Mouse (Mus musculus): ENCODE measurements around the gene Lrrc8b.

The Lrrc8b gene

DNA sequence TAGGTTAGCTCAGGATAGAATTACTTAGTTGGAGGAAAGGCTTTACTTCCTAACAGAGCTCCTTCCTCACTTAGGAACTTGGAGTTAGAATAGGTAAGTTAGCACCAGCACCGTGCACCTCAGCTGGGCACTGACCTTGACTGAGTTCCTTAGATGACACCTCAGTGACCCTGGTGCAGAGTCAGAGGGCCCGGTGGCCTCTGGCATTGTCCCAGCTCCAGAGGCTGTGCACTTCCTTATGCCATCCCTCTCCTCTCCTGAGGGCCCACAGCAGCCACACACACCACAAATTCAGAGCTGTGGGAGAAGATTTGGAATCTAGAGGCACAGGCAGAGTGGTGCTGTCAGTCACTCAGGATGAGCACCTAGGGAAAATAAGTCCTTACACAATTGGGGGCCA lies 68.1 kb downstream of the Lrrc8b start:
- DNase-seq (ENCODE audit: low spot score in 2 of 2): no peak

GRCm38 (mm10) chr5:105484247-105484646 lies 68.7 kb downstream of the Lrrc8b start:
- DNase-seq (ENCODE audit: low spot score in 2 of 2): no peak

DNA sequence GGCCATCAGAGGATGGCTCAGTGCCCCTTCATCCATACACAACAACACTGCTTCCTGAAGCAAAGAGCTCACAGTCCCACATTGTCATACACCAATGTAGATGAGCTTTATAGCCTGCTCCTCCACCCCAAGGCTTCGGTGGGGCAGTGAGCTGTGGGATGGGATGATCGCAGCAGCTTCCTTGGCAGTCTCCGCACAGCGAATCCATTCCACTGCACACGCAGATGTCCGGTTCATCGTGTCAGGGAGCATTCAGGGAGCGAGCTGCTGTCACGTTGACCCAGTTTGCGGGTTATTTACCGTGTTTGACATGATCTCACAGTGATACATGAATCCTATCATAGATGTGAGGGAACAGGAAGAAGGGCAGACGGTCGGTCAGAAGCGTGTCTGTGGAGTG lies 69.3 kb downstream of the Lrrc8b start:
- no peak for DNase-seq (ENCODE audit: low spot score in 2 of 2)

- no peak for DNase-seq (ENCODE audit: low spot score in 2 of 2)
Measured at GRCm38 (mm10) chr5:105490211-105490610, 74.6 kb downstream of the Lrrc8b start.

DNA sequence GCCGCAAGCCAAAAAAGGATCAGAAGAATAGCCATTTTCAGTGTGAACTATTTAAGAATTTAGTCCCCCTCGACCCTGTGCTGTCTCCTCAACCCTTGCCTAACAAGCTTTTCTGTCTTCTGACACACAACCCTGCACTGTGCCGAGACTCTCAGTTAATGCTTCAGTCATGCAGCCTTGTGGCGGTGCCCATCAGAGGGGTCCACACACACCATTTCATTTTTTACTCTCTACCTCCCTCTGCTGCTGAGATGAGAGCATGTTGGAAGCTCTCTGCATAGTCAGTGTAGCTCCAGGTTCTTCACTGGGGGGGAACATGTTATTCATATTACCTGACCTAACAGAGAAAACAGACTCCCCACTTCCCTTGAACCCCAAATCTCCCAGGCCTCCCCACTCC lies 75.8 kb downstream of the Lrrc8b start:
- no peak for DNase-seq (ENCODE audit: low spot score in 2 of 2)

GRCm38 (mm10) chr5:105492367-105493246 lies 77.0 kb downstream of the Lrrc8b start:
- DNase-seq (ENCODE audit: low spot score in 2 of 2): no peak

- no peak for DNase-seq (ENCODE audit: low spot score in 2 of 2)
Measured at GRCm38 (mm10) chr5:105493377-105493776, 77.8 kb downstream of the Lrrc8b start.

DNA sequence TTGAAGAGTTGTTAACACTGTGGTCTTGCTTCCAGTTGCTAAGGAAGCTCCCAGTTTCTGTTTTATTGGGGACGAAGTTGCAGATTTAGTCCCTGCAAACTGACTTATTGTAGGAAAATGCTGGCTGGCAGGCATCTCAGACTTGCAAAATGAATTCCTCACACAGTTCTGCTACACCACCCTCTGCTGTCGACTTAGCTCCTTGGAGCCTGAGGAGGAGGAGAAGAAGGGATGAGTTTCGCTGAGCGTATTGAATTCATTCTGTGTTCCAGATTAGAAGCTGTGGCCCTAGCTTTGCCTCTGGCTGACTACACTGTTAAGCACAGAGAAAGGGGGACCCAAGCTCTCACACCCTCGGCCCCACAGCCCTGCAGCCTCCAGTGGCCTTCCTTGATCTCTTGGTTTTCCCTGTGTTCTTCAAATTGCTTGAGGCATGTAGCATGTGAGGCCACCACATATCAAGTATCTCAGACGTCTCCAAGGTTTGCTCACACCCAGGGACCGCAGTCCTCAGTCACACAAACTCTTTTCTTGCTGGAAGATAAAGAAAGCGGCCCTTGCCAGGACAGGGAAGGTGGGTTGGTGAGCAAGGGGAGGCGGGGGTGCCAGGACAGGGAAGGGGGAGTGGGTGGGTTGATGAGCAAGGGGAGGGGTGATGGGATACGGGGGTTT lies 78.8 kb downstream of the Lrrc8b start:
- peak; percentile 48 to 71 for DNase-seq (ENCODE audit: low spot score in 2 of 2)

GRCm38 (mm10) chr5:105494918-105495901 lies 79.6 kb downstream of the Lrrc8b start:
- peak in 1 of 2 experiments; percentile 42 for DNase-seq (ENCODE audit: low spot score in 2 of 2)

DNA sequence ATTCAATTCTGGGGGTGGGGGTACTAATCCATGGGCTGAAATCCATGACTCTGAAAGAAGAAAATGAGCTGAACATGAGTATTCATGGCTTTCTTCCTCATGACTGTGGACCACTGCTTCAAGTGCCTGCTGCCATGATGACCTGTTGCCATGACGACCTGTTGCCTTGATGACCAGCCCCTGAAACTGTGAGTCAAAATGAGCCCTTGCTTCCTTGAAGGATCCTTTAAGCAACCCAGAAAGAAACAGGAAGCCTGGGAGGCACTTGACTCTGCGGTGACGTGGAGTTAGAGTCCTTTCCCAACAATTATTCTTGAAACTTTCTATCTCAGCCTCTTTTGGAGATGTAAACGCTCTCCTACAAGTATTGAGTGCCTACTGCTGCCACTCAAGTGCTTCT lies 80.6 kb downstream of the Lrrc8b start:
- DNase-seq (ENCODE audit: low spot score in 2 of 2): no peak

- DNase-seq (ENCODE audit: low spot score in 2 of 2): no peak
Measured at GRCm38 (mm10) chr5:105496586-105496985, 81.0 kb downstream of the Lrrc8b start.

DNA sequence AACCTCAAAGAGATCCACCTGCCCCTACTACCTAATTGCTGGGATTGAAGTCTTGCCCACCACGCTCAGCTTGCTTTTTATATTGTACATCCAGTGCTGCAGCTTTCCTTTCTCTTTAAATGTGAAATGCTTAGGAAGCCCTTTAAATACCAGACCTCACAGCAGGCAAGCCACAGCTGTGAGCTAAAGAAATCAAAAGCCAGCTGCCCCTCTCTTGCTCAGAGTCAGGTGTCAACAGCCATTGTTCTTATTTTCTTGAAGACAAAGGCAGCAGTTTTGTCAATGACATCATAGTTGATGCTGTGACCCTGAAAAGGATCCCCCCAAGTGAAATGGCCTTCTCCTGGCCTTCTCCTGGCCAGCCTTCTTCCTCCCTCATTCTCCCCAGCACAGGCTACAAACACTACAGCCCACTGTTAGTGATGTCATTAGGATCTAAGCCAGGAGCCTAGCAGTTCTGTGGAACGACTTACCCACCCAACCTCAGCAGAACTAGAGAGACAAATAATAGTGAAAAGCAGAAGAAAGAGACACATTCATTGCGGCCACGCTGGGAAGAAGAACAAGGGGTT lies 82.9 kb downstream of the Lrrc8b start:
- DNase-seq (ENCODE audit: low spot score in 2 of 2): no peak

- no peak for DNase-seq (ENCODE audit: low spot score in 2 of 2)
Measured at GRCm38 (mm10) chr5:105499396-105499795, 83.8 kb downstream of the Lrrc8b start.

- DNase-seq (ENCODE audit: low spot score in 2 of 2): no peak
Measured at GRCm38 (mm10) chr5:105500132-105501121, 84.9 kb downstream of the Lrrc8b start.

- no peak for DNase-seq (ENCODE audit: low spot score in 2 of 2)
Measured at GRCm38 (mm10) chr5:105501136-105501535, 85.6 kb downstream of the Lrrc8b start.

DNA sequence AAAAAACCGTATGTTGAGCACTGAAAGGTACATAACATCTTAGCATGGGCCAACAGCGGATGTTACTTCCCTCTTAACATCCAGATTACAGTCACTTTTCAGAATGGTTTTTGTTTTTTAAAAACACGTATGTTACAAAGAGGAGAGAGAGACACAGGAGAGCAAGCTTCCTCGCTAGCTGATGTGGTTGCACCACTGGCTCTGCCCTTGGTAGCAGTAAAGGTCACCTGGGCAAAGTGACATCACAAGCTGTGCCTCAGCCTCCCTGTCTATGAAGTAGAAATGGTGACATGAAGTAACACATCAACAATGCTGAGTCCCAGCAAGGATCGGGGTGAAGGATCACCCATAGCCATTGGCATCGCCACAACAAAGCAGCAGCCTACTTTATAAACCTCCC lies 93.2 kb downstream of the Lrrc8b start:
- no peak for DNase-seq (ENCODE audit: low spot score in 2 of 2)

GRCm38 (mm10) chr5:105512297-105512696 lies 96.7 kb downstream of the Lrrc8b start:
- no peak for DNase-seq (ENCODE audit: low spot score in 2 of 2)

DNA sequence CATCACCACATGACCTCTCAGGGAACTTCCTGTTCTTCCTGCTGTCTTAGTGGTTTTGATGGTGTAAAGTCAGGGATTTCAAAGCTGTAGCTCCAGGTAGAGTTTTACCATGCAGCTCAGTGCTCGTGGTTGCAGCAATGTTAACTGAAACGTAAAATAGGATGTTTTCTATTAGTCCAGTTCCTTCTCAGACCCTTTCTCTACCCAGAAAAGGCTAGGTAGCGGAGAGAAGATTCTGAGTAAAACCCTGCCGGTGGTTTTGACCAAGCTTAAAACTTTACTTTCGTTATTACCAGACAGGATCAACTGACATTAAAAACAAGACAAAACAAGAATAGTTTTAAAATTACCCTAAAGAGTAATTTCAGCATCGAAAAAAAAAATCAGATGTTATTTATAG lies 100.0 kb downstream of the Lrrc8b start:
- no peak for DNase-seq (ENCODE audit: low spot score in 2 of 2)

DNA sequence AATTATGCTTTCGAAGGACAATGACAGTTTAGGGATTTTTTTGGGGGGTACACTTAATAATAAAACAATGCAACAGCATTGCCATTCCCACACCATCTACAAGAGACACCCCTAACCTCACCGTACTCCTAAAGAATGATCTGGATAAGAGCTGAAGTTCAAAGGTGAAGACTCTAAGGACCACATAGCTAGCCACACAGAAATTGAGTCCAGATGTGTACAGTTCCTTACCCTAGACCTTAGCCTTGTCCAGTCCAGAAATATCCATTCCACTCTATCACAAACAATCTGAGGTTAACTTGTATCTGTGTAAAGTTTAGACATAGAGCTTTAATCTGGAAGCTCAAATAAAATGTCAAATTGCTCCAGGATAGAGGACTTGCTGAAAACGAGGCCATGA lies 100.7 kb downstream of the Lrrc8b start:
- DNase-seq (ENCODE audit: low spot score in 2 of 2): no peak

- no peak for DNase-seq (ENCODE audit: low spot score in 2 of 2)
Measured at GRCm38 (mm10) chr5:105517992-105518625, 102.5 kb downstream of the Lrrc8b start.

All from right cerebral cortex, postnatal 36 days (tissue).